1 mouse cellular context compared by ENCODE assay signal in genomic region chr11:54955400-54955734, GRCm38 (mm10).
TF ChIP-seq lines count a peak whose summit lies in the region.

No protein-coding gene starts in this region.

TF ChIP-seq in CH12.LX, 34 proteins besides CTCF, POLR2A, EP300 and RAD21:
- TF ChIP-seq ZNF384 (IDR thresholded peaks at IDR 0.05; ENCODE audit: low read depth, low read length), result peak; percentile 76
- TF ChIP-seq SIN3A (IDR thresholded peaks at IDR 0.05; ENCODE audit: low read length), result peak; percentile 52; the same call in 1 of the 2 replicates
